Mouse (Mus musculus): ENCODE results near the gene Nedd9.

Gene Nedd9

GRCm38 (mm10) chr13:41337407-41337806, 149.8 kb downstream of the Nedd9 start:
- DNase-seq: no peak

- peak; percentile 85 for DNase-seq
Measured at GRCm38 (mm10) chr13:41336260-41336659, 150.9 kb downstream of the Nedd9 start.

DNA sequence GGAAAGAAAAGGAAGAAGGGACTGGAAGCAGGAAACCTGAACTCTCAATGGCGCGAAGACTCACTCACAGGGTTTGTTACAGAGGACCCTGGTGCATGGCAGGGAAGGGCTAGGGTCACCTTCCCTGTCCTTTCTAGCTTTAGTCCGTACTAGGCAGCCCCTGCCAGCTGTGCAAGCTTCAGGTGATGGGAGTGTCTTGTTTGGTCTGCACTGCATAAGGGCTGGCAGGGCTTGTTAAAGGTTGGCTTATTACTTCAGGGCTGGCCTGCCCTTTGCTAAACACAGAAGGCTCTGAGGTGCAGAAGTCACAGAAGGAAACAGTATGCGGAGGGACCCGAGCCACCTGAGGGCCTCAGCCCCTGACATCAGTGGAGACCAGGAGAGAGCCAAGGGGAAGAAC, 151.4 kb downstream of the Nedd9 start:
- DNase-seq: no peak

DNA sequence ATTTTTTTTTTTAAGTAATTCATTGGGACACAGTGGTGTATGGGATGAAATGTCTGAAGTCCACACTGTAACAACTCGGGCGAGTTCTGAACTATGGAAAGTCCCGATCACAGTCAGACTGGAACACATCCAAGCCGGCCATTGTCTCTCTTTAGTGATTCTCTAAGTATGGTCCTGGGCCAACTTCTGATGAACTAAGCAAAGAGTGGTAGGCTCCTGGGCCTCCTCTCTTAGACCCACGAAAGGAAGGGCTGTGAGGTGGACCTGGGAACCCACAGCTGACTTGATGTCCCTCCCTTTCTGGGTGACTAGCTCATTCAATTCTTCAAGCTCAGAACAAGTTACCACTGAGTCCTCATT, 152.5 kb downstream of the Nedd9 start:
- peak; percentile 69 for DNase-seq

GRCm38 (mm10) chr13:41333889-41334640, 153.1 kb downstream of the Nedd9 start:
- no peak for DNase-seq

- DNase-seq: no peak
Measured at GRCm38 (mm10) chr13:41331671-41332340, 155.4 kb downstream of the Nedd9 start.

DNA sequence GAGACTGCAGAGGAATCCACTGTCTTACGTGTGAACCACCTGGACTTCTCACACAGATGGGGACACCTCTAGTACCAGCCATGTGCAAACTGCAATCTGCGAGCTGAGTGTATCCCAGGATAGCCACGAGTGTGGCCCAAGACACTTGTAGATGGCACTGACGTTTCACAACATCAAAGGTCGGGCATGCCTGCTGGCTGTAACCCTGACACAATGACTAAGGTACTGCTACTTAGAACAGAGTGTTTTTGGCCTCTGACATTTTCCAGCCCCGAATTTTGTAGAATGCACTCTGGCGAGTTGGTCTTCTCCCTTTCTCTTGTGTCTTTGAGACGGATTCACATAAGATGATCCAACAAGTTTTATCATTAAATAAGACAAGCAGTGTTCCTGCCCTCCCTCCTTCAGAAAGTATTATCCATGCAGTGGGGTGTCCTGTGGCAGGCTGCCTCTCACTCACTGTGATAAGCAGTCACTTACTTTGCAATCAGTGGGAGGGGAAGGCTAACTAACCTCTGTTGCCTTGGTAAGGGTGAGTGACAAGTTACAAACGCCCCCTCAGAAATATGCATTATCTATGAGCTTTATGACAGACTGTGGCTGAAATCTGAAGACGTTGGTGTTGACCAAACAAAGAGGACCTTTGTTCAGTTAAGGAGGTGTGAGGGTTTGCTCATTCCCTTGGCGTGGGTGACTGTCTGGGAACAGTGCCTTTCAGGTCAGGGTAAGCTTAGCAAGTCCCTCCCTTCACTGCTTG, 156.4 kb downstream of the Nedd9 start:
- DNase-seq: no peak

GRCm38 (mm10) chr13:41330051-41330450, 157.1 kb downstream of the Nedd9 start:
- DNase-seq: no peak

- no peak for DNase-seq
Measured at GRCm38 (mm10) chr13:41328481-41328880, 158.7 kb downstream of the Nedd9 start.

DNA sequence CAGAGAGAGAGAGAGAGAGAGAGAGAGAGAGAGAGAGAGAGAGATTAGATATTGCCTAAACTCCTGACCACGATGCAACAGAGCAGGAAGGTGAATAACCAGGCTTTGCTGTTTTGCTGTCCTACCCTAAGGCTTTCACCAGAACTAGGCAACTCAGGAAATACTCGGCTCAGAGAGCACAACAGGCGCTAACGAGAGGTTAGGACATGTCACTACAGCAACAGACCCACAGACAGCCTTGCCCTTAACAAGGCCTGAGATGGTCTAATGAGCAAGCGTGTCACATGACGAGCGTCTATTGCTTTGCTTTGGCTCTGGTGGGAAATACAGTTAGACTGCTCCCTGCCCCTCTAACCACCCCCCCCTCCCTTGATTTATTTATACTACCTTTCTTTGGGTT, 159.6 kb downstream of the Nedd9 start:
- DNase-seq: no peak

DNA sequence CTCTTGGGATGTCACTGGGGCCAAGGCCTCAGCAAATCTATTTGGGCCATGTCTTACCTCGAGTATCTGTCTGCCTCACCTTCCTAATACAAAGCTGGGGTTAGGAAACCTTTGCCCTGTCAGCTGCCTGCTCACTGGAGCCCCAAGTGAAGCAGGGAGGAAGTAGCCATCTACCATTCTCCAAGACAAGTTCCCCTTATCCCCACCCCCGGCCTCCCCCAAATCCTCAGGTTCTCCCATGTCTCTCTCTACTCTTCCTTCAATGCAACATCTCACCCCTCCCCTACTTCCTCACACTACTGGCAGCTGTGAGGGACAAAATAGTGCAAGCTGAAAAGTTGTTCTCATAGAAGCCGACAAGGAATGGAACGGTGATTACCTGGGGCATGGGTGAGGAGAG, 161.0 kb downstream of the Nedd9 start:
- no peak for DNase-seq

DNA sequence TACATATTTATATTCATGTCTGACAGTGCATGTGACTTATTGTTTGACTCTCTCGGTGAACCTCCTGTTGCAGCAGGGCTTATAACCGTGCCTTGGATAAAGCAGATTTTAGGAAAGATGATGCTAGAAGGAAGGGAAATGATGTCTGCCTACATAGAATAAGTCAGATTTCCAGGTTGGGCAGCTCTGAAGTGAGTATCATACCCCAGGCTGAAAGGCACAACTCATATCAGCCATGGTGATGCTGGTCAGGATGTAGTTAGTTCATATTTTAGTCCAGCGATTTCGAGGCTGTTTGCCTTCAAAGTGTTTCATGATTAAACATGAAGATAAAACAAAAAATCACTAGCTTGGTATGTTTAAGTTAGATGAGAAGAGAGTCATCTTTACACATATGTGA, 161.8 kb downstream of the Nedd9 start:
- DNase-seq: no peak

DNA sequence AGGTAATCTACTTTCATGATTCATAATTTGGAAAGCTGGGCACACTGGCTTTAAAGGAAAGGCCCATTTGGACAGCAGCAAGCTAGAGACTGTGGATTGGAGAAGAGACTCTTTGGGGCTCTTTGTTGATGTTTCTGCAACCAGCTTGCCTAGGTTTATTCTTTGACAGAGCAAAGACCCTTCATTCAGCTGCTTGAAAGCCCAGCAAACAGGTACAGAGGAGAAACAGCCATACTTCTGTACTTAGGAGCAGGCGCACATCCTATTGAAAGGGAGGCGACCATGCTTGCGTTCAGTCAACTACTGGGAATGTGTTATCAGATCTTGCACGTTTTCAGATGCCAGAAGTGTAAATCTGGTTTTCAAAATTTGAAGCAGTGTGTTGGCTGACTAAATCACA, 162.5 kb downstream of the Nedd9 start:
- DNase-seq: no peak

- DNase-seq: no peak
Measured at GRCm38 (mm10) chr13:41321433-41321832, 165.7 kb downstream of the Nedd9 start.

DNA sequence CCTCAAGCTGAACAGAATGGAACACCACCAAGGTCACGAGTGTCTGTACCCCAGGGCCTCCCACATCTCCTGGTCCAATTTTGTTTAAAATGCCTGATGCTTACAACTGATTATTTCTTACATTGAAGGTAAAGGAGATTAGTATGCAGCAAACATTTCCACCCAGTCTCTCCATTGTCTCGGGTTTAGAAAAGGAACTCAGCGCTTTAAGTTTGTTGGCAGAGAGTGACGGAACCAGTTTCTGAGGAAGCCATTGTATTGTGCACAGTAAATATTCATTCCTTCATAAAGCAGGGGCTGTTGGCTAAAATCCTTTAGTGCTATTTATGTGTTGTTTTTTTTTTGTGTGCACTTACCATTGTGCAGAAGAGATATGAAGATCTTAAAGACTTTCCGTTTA, 166.4 kb downstream of the Nedd9 start:
- no peak for DNase-seq

DNA sequence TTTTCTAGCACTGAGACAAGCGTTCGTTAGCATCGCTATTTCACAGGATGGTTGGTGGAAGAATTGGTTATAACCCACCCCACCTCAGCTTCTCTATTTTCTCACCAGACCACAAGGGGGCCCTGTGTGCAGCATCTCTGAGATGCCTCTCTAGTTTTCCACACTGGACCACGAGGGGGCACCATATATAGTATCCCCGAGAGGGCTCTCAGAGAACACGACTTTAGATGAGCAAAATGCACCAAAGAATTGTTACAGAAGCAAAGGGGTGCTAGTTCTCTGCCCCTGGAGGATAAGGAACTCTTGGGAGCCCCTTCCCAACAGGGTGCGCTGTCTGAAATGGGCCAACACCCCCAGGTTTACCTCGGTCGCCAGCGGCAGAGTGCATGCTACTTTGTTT, 184.4 kb downstream of the Nedd9 start:
- peak; percentile 95 for DNase-seq

DNA sequence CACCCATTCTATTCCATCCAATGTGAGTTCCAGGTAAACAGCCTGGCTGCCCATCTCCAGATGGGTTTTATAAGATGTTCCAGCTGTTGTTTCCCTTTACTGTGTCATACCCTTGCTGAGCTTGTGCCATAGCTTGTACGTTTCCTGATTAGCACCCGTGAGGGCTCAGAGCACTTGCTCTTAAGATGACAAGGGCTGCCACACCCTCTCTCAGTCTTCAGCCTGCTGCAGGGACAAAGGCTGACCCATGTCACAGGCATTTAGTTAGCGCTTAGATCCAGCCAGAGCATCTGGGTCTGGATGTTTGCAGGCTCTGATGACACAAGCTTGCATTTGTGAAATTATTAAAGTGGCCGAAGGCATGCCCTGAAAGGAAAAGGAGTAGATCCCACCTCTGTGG, 187.1 kb downstream of the Nedd9 start:
- DNase-seq: peak; percentile 40

- peak; percentile 29 for DNase-seq
Measured at GRCm38 (mm10) chr13:41298996-41299395, 188.2 kb downstream of the Nedd9 start.

DNA sequence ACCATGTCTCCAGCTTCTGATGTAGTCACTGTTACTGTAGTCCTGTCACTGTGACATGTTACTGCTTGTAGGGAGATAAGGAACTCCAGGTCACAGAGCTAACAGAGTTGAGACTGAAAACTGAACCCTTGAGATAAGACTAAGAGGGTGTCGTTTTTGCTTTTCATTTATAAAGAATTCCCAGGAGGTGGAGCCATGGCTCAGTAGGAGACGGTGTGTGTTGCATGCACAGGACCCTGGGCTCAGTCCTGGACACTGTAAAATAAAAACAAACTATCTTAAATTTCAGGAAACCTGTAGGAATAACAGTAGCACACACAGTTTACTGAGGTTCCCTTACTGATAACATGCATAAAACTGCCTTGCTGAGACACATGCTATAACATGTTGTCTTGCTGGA, 188.6 kb downstream of the Nedd9 start:
- DNase-seq: no peak

- DNase-seq: no peak
Measured at GRCm38 (mm10) chr13:41296396-41296795, 190.8 kb downstream of the Nedd9 start.

DNA sequence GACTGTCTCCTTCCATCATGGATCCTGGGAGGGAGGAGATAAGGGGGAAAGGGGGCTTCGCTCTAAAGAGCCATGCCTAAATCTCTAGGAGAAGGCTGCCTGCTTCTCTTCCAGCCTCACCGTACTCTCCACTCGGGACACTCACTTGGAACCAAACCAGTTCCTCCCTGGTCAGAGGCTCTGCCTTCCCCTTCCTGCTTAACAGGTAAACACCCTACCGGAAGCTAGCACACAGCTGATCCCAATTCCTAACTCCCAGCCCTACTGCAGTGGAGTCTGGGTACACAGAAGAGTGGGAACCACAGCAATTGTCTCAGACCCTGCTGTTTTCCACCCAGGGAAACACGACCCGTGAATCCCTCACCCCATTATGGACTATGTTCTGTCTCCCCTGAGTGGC, 191.3 kb downstream of the Nedd9 start:
- no peak for DNase-seq

DNA sequence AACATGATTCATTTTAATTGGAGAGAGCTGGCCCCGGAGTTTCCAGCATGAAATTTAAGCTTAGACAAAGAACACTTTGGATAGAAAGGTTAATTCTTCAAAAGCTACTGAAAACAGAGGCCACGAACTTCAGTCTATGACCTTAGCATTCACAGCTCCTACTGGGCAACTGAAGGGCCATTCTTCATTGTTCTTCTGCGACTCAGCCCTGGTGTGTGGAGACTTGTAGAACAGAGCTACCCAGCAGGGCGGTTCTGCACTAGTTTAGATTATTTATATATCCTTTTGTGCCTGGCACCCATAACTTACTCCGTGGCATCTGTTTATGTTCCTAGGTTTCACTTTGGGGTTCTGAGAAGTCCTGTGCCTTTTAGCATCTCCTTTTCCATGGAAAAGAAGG, 193.6 kb downstream of the Nedd9 start:
- DNase-seq: no peak

DNA sequence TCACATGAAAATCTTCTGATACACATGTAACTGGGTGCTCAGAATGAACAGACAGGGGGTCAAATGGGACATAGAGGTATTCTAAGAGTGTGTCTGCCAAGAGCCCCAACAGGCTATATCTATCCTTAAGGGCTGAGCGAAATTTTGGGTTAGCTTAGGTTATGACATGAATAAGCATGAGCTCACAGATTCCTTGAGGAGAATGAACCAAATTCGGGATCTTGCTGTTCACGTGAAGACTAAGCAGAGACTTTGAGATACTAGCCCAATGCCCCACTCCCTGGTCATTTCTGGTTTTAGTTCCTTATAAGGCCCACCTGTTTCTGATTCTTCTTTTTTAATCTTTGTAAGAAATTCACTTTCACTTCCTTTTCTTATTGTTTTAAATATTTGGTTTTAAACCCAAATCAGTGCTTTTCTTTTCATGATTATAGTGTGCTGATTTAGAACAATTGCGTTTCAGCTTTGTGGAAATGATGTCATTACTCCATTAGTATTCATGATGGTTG, 195.6 kb downstream of the Nedd9 start:
- DNase-seq: no peak

DNA sequence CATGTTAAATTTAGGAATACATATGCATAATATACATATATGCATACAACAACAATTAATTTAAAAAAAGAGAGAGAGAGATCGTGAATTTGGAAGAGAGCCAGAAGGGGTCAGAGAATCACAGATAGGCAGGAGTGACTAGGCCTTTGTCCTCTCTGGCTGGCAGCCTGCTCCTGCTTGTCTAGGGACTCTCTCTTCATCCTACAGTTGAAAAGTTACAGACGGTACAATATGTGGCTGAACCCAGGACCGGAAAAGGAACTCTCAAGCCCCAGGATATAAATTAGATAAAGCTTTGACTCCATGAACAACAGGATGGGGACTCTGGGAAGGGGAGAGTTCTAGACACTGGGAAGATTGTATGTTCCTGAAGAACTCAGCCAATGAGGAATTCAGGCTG, 200.9 kb downstream of the Nedd9 start:
- no peak for DNase-seq
